Mouse (Mus musculus) spleen, adult 2 months (tissue): ENCODE data around the gene Dnaic1.

Experiments
- CTCF ChIP-seq: fragments of 200-500 bp; IDR thresholded peaks from 2 replicates; pipeline ENCODE4 v1.5.1; 2011; ENCODE audit warnings: mild to moderate bottlenecking, inconsistent platforms; ENCODE audit not compliant: insufficient read depth, insufficient read length, insufficient replicate concordance; ENCODE audit errors: extremely low read depth
- POLR2A ChIP-seq: fragments of 200-500 bp; IDR thresholded peaks from 2 replicates; pipeline ENCODE4 v1.6.1; 2011; ENCODE audit warnings: low read depth, low read length, inconsistent platforms

- no peak for TF ChIP-seq POLR2A
- TF ChIP-seq CTCF: no peak
These were observed 22.5 kb upstream of the Dnaic1 start for GRCm38 (mm10) chr4:41547086-41547485.
